Mouse (Mus musculus): ENCODE data around the gene Pde4b.

DNA sequence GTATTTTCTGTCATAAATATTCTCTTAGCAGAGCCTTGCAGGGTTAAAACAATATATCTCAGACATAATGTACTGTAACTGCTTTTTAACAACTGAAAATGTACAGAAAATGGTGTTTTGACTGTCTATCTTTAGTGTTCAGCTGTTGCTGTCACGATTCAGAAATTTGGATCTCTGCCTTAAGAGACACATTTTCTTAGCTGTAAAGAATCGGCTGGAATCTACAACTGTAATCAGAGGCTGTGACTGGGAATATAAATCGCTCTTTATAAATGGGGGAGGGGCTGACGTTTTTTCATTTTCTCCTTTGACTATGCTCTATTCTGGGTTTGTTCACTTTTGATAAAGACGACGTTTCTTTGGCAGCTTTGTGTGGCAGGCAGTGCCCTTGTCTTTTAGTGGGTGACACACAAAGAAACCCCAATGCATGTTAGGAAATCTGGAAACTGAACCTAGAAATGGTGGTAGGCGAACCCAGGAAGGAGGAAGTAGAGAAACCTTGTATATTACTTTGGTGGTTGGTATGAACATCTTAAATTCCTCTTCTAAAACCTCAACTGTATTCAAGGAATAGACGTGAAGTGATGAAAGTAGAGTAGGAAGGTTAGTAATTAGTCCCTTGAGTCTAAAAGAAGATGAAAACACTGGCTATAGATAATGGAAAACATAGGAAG lies 153.5 kb downstream of the Pde4b start:
- TF ChIP-seq POLR2A (IDR thresholded peaks at IDR 0.05; ENCODE audit: control insufficient read depth, low read depth, low read length) = no peak
- no peak for TF ChIP-seq CTCF (IDR thresholded peaks at IDR 0.05; ENCODE audit: control insufficient read depth, insufficient read depth, insufficient replicate concordance, low read depth, low read length)

Measured in testis, adult 2 months (tissue).